Comparison of ENCODE assay signal across 8 mouse cellular contexts in genomic region chr7:46957831-46958691, GRCm38 (mm10). TPM values are rescaled to one million over a fixed set of nuclear protein-coding genes. Genes with fewer than 3 reads are reported as not detected.
A peak's percentile ranks its signal among the peaks of the same experiment; 100 is the strongest.
DNase-seq lines count a peak whose midpoint lies in the region; ATAC-seq and TF ChIP-seq lines count a peak whose summit lies in the region.

Gene Uevld (minus strand): TSS chr7:46958527.

- no peak for TF ChIP-seq CTCF in cortical plate, adult 2 months (IDR thresholded peaks at IDR 0.05; ENCODE audit: extremely low read depth, insufficient read depth, low read length)

- no peaks in the 10 kb centered on the region for H3K27me3 ChIP-seq in megakaryocyte, embryonic 14.5 days (replicated peaks)

- H3K9me3 ChIP-seq in megakaryocyte, embryonic 14.5 days, result no peaks in the 10 kb centered on the region

- ATAC-seq in activated CD4-positive, CD25-positive, alpha-beta regulatory T cell, adult 4 months, result peak; percentile 88

- peaks cover 3% of the 10 kb centered on the region; the same call in 1 of the 2 replicates for H3K4me1 ChIP-seq in cortical plate, adult 2 months (ENCODE audit: control insufficient read depth, insufficient read depth, low read length)
- peaks cover 49% of the 10 kb centered on the region for H3K4me1 ChIP-seq in megakaryocyte, embryonic 14.5 days

- peaks cover 32% of the 10 kb centered on the region for H3K36me3 ChIP-seq in megakaryocyte, embryonic 14.5 days (replicated peaks; ENCODE audit: low read length)

- H3K27ac ChIP-seq in cortical plate, adult 2 months (ENCODE audit: insufficient read depth, low read length), result no peak within 1 kb of the TSS

- DNase-seq in gastrocnemius, adult 8-10 months (ENCODE audit: low spot score in 2 of 2), result peak; percentile 87 to 90
- peak; percentile 24 for DNase-seq in hindlimb bud, embryonic 11.5 days (ENCODE audit: extremely low spot score, low read depth, low spot score)
- peak; percentile 90 for DNase-seq in left cerebral cortex, adult 8-10 months (ENCODE audit: low spot score in 2 of 2)
- DNase-seq in right cerebral cortex, postnatal 10 days (ENCODE audit: low spot score in 2 of 2), result peak; percentile 94 to 96
- peak; percentile 96 for DNase-seq in urinary bladder, postnatal 25 days (ENCODE audit: low spot score)

- peak within 1 kb of the TSS; percentile 95 for H3K4me3 ChIP-seq in cortical plate, adult 2 months (ENCODE audit: insufficient read depth, low read length)
- H3K4me3 ChIP-seq in megakaryocyte, embryonic 14.5 days (replicated peaks), result peak within 1 kb of the TSS; percentile 98

- TF ChIP-seq POLR2A in cortical plate, adult 2 months (IDR thresholded peaks at IDR 0.05; ENCODE audit: extremely low read depth, insufficient read depth, low read length), result peak; percentile 35; the same call in 1 of the 2 replicates

RNA-seq across cellular contexts. Expression of gene Uevld, which starts in this region (rescaled TPM):
- polyA plus RNA-seq in activated CD4-positive, CD25-positive, alpha-beta regulatory T cell, adult 4 months (2017; shearing (Covaris generic)), result 1 to 10 TPM; 6.4 to 8.0 TPM
- polyA plus RNA-seq in cortical plate, adult 2 months (2012; rRNA removed), result 7.1 and 7.8 TPM in 2 replicates
- 10 to 100 TPM; 10.8 to 18.9 (median 12.1) TPM for total RNA-seq in gastrocnemius, adult 8-10 months (2022)
- 10 to 100 TPM; 11.0 to 20.4 (median 19.1) TPM for total RNA-seq in left cerebral cortex, adult 8-10 months (2022)
- polyA plus RNA-seq in megakaryocyte, embryonic 14.5 days (2012; ENCODE audit: insufficient read depth, low replicate concordance), result 0.04 TPM in 1 of 2 replicates, not detected in the other

Comparison
In these comparisons a context has a peak if more than half of its experiments do, and no peak if none do; other contexts are left out.
1. DNase-seq: peak in every context shown above with its lines; median percentile 96 in urinary bladder, postnatal 25 days; 95 in right cerebral cortex, postnatal 10 days; 90 in left cerebral cortex, adult 8-10 months; 88 in gastrocnemius, adult 8-10 months; 24 in hindlimb bud, embryonic 11.5 days.